Mouse (Mus musculus) G1E (cell line): Measurements from ENCODE around the gene Ifnl3. TPM values are rescaled to one million over a fixed set of nuclear protein-coding genes. Genes with fewer than 3 reads are reported as not detected.
"Not testable (repeated sequence)": the region's sequence is repeated elsewhere in the genome, so short reads cannot be mapped to it uniquely, and the experiment has no call there.

ENCODE experiments used
- ATAC-seq: 2 replicates; pipeline ENCODE4 v1.8.0; 2016; ENCODE audit warnings: mild to moderate bottlenecking; ENCODE audit not compliant: insufficient number of reproducible peaks, poor library complexity, low FRiP score, severe bottlenecking; ENCODE audit errors: extremely low read depth
- DNase-seq: peaks from one replicate; pipeline ENCODE4 v3.0.0; 2012; ENCODE audit warnings: low spot score
- H3K27me3 ChIP-seq: 2 replicates; pipeline ENCODE4 v1.6.1; 2012; ENCODE audit warnings: mild to moderate bottlenecking, low read length, inconsistent platforms; ENCODE audit not compliant: insufficient read depth
- H3K36me3 ChIP-seq: replicated peaks from 2 replicates; pipeline ENCODE3; 2012; ENCODE audit warnings: mild to moderate bottlenecking, inconsistent platforms
- H3K4me1 ChIP-seq: 2 replicates; pipeline ENCODE4 v1.6.1; 2012; ENCODE audit warnings: low read depth, low read length, inconsistent platforms, mixed read lengths; ENCODE audit not compliant: insufficient read depth
- H3K4me3 ChIP-seq: 2 replicates; pipeline ENCODE4 v1.5.1; 2012; ENCODE audit warnings: low read depth, mild to moderate bottlenecking, inconsistent platforms, low read length, moderate library complexity, mixed read lengths
- H3K9me3 ChIP-seq: replicated peaks from 2 replicates; pipeline ENCODE4 v1.6.1; 2012; ENCODE audit warnings: inconsistent platforms
- CTCF ChIP-seq: IDR thresholded peaks from 2 replicates; pipeline ENCODE4 v1.5.1; 2012; ENCODE audit warnings: low read depth, low read length, inconsistent platforms, mixed read lengths
- GATA1 ChIP-seq: IDR thresholded peaks from 2 replicates; pipeline ENCODE4 v1.6.1; 2012; ENCODE audit warnings: borderline replicate concordance, low read length, inconsistent platforms, mixed read lengths
- GATA2 ChIP-seq: IDR thresholded peaks from 2 replicates; pipeline ENCODE4 v1.6.1; 2012; ENCODE audit warnings: low read depth, low read length, inconsistent platforms, borderline replicate concordance
- POLR2AphosphoS5 ChIP-seq: IDR thresholded peaks from 2 replicates; pipeline ENCODE4 v1.6.1; 2012; ENCODE audit warnings: low read depth, low read length, inconsistent platforms; ENCODE audit not compliant: insufficient replicate concordance
- TAL1 ChIP-seq: conservative IDR thresholded peaks from 2 replicates; pipeline ENCODE4 v1.6.1; 2012; ENCODE audit warnings: low read depth, low read length, inconsistent platforms, mixed read lengths
- polyA plus RNA-seq: library from polyadenylated mRNA; stranded (reverse); fragments of >175 nt; gene quantifications from 2 replicates; pipeline ENCODE4 v1.2.3, GENCODE M21; 2012
- total RNA-seq, 2 experiments: library from RNA; stranded (forward) in 1 of 2; stranded (reverse) in 1 of 2; fragments of 200-1000 nt in 1 of 2; fragments of >200 nt in 1 of 2; fragmentation: Nextera tagmentation in 1 of 2; gene quantifications; 2 replicates each; pipeline ENCODE4 v1.2.3; 2014 to 2017

Ifnl3 gene
- total RNA-seq (2014; fragmentation: Nextera tagmentation) (not detected in 2 replicates), total RNA-seq (2017) (not detected in 2 replicates), polyA plus RNA-seq (not detected in 2 replicates)

DNA sequence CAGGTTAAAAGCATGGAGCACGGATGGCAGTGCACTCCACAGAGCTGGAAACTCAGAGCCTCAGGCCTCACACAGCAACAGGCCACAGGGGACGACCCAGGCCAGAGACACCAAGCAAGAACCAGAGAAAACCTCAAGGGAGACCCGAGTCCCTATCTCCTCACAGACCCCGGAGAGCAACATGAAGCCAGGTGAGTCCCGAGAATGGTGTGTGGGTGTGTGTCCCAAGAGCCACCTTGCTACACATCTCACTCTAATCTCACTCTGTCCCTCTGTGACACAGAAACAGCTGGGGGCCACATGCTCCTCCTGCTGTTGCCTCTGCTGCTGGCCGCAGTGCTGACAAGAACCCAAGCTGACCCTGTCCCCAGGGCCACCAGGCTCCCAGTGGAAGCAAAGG is at the start of gene Ifnl3:
Gene Ifnl3, plus strand, starts transcription at position 301 of the 400 bp plus-strand sequence.
- H3K36me3 ChIP-seq, H3K9me3 ChIP-seq, ATAC-seq, DNase-seq, H3K4me1 ChIP-seq, H3K4me3 ChIP-seq: not testable (repeated sequence)
- peaks cover 11% of the 10 kb centered on the region for H3K27me3 ChIP-seq

DNA sequence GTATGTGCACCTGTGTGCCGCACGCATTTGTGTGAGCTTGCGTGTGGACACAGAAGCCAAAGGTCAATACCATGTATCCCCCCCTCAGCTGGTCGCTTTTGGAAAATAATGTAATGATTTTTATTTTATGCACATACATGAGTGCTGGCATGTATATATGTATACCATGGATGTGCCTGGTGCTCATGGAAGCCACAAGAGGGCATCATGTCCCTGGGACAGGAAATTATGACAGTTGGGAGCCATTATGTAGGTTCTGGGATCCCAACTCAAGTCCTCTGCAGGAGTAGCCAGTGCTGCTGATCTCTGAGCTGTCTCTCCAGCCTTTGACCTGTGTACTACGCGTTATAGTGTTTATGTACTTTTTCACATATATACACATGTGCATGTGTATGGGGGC is 46.4 kb upstream of the Ifnl3 start:
- no peak for TF ChIP-seq POLR2AphosphoS5
- TF ChIP-seq TAL1, result no peak
- TF ChIP-seq CTCF, result no peak
- DNase-seq (no peak), ATAC-seq (no peak)
- H3K4me1 ChIP-seq, result no peaks in the 10 kb centered on the region; the same call in 1 of the 2 replicates
- no peaks in the 10 kb centered on the region for H3K36me3 ChIP-seq
- H3K4me3 ChIP-seq, result no peak overlapping the region
- H3K9me3 ChIP-seq, result no peaks in the 10 kb centered on the region
- H3K27me3 ChIP-seq, result no peaks in the 10 kb centered on the region; the same call in 1 of the 2 replicates

DNA sequence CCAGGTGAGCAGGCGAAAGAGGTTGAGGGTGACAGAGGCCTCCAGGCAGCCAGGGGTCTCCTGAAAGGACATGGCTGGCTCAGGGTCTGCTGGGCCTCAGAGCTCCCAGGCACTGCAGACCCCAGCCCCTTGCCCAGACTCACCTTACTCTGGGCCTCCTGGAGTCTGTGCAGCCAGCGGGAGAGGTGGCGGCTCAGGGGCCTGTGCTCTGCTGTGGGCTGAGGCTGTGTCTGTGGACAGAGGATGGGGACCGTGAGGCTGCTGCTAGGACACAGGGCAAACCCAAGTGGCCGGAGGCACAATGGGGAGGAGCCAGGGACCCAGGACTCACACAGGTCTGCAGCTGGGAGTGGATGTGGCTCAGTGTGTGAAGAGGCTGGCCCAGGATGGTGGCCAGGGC is 45.3 kb upstream of the Ifnl3 start:
- no peak for ATAC-seq
- no peak for TF ChIP-seq CTCF
- no peak for TF ChIP-seq GATA2
- no peak for TF ChIP-seq TAL1
- TF ChIP-seq GATA1, result no peak
- TF ChIP-seq POLR2AphosphoS5, result no peak
- no peaks in the 10 kb centered on the region; the same call in 1 of the 2 replicates for H3K4me1 ChIP-seq
- H3K36me3 ChIP-seq, result no peaks in the 10 kb centered on the region
- H3K27me3 ChIP-seq, result no peaks in the 10 kb centered on the region; the same call in 1 of the 2 replicates
- no peaks in the 10 kb centered on the region for H3K9me3 ChIP-seq
- no peak overlapping the region for H3K4me3 ChIP-seq
- DNase-seq, result no peak

GRCm38 (mm10) chr7:28478854-28479253 is 43.8 kb upstream of the Ifnl3 start:
- H3K4me3 ChIP-seq, result no peak overlapping the region
- ATAC-seq (no peak), DNase-seq (no peak)
- TF ChIP-seq TAL1 (no peak), GATA1 (no peak), CTCF (no peak), GATA2 (no peak), POLR2AphosphoS5 (no peak)
- no peaks in the 10 kb centered on the region for H3K9me3 ChIP-seq
- H3K4me1 ChIP-seq, result no peaks in the 10 kb centered on the region; the same call in 1 of the 2 replicates
- no peaks in the 10 kb centered on the region; the same call in 1 of the 2 replicates for H3K27me3 ChIP-seq
- H3K36me3 ChIP-seq, result no peaks in the 10 kb centered on the region

DNA sequence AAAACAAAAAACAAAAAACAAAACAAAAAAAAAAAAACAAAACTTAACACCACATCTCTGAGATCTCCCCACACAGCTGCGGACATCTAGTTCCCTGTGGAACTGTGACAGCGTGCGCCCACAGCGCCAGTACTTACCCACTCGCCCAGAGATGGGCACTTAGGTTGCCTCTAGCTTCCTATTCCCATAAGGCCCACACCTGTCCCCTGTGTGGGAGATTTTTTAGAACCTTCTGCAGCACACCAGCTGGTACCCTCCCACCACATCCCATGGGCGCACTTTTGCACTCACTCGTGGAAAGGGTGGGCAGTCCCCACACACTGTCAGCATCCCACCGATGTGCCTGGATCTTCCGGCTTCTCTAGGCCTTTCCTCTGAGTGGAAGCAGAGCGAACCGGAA is 39.8 kb upstream of the Ifnl3 start:
- TF ChIP-seq GATA1 (no peak), TAL1 (no peak), POLR2AphosphoS5 (no peak), CTCF (no peak), GATA2 (no peak)
- Histone ChIP-seq H3K4me1 (no peaks in the 10 kb centered on the region; the same call in 1 of the 2 replicates), H3K27me3 (peaks cover 10% of the 10 kb centered on the region), H3K36me3 (no peaks in the 10 kb centered on the region), H3K4me3 (no peak overlapping the region), H3K9me3 (no peaks in the 10 kb centered on the region)
- ATAC-seq (no peak), DNase-seq (no peak)

DNA sequence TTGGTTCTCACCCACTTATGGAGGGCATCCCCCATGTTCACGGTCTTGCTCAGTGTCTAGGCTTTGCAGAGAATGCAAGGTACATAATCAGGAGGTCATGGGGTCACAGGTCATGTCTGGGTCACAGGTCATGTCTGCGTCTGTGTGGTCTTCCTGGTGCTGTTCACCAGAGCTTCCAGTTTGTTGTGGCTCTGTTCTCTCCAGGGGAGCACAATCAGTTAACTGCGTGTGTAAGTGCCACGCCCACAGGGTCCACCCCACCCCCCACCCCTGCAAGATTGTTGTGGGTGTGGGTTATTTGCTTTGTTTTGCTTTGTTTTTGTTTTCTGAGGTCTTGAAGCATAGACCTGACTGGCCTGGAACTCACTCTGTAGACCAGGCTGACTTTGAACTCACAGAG is 38.4 kb upstream of the Ifnl3 start:
- Histone ChIP-seq H3K4me3 (no peak overlapping the region), H3K4me1 (no peaks in the 10 kb centered on the region), H3K9me3 (no peaks in the 10 kb centered on the region), H3K36me3 (no peaks in the 10 kb centered on the region), H3K27me3 (peaks cover 20% of the 10 kb centered on the region)
- ATAC-seq (no peak), DNase-seq (no peak)
- TF ChIP-seq CTCF (no peak), TAL1 (no peak), GATA2 (no peak), POLR2AphosphoS5 (no peak), GATA1 (no peak)

DNA sequence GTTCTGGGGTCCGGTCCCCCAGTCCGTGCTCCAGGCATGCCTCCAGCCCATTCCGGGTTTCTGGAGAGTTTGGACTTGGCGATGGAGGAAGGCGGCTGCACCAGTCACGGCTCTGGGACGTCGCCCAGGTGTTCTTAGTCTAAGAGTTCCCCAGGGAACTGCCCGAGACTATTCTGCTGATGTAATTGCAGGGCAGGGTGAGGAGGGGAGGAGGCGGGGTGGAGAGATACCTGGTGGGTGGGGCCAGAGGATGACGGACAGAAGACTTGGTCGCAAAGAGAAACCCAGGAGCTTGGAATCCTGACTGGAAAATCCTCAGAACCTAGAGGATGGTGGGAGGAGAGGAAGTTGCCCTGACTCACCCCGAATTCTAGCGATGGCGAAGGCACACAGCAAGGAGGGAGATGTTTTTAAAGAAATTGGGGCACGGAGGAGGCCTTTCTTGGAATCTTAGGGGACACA is 34.6 kb upstream of the Ifnl3 start:
- Histone ChIP-seq H3K9me3 (no peaks in the 10 kb centered on the region), H3K4me1 (no peaks in the 10 kb centered on the region), H3K27me3 (peaks cover 20% of the 10 kb centered on the region), H3K4me3 (no peak overlapping the region), H3K36me3 (no peaks in the 10 kb centered on the region)
- DNase-seq, result no peak
- no peak for TF ChIP-seq GATA2
- TF ChIP-seq TAL1, result no peak
- no peak for TF ChIP-seq CTCF
- no peak for TF ChIP-seq GATA1
- TF ChIP-seq POLR2AphosphoS5, result no peak
- ATAC-seq, result no peak
